Mouse (Mus musculus) NIH3T3 (cell line): ENCODE data around the gene Tfpi2.

ENCODE experiments used
- DNase-seq: peaks from one replicate; pipeline ENCODE4 v3.0.0-alpha.2; 2012; ENCODE audit warnings: low read depth

Tfpi2 gene

DNA sequence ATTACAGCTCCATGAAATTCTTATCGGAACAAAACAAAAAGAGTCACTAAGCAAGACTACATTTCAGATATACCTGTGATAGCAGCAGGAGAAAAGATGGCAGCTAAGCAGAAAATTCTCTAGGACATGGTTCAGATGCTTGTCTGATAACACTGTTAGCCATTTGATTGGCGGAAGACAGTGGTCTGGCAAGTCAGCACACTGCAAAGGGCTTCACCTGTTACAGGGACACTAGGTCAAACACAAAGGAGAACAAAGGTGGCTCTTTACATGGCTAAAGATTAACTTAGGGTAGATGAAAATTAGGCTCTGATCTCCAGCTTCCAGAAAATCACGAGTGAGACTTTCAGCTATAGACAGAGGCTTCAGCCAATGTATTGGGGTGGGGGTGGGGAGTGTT lies at the start of gene Tfpi2:
Gene Tfpi2 (minus strand): TSS at position 170 of the 400 bp plus-strand sequence.
- DNase-seq = no peak

- peak; percentile 71 for DNase-seq
Observed at GRCm38 (mm10) chr6:4030956-4031355, 42.2 kb upstream of the Tfpi2 start.

- DNase-seq = no peak
Observed at GRCm38 (mm10) chr6:4026367-4026766, 37.6 kb upstream of the Tfpi2 start.

DNA sequence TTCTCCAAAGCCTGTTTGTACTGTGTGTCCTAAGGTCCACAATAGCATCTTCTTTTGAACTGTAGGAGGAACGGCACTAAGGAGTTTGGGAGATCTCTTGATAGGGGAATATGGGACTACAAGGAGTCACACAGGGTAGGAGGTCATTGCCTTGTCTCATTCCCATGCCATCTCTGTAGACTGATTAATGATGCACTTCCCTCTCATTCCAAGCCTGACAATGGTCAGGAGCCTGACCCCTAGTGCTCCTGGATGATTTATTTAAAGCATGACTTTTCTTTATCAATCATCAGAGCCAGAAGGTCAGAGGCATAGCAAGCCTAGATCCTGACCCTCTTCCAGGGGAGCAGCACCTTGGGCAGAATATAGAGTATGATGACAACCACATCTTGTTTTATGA lies 33.9 kb upstream of the Tfpi2 start:
- DNase-seq = no peak

- no peak for DNase-seq
Observed at GRCm38 (mm10) chr6:4009548-4009947, 20.8 kb upstream of the Tfpi2 start.

DNA sequence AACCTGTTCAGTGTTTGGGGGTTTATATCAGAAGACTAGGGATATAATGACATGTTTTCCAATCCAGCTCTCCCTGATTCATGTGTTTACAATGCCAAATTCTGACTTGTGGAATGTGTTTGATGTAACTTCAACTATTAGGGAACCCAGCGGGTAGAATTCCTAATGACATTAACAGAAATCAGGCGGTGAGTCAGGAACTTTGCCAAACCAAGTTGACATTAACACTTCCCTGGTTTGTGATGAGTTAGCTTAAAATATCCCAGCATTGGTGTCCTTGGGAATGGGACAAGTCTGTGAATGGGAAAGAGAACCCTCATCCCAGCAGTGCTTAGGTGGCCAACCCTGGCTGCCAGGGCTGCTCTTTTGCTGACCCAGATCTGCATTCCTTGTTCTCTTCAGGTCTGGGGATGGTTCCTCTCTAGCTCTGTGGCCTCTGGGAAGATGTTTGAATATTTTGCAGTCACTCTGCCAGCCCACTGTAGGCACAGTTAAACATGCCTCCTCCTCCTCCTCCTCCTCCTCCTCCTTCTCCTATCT lies 19.9 kb upstream of the Tfpi2 start:
- DNase-seq = no peak

DNA sequence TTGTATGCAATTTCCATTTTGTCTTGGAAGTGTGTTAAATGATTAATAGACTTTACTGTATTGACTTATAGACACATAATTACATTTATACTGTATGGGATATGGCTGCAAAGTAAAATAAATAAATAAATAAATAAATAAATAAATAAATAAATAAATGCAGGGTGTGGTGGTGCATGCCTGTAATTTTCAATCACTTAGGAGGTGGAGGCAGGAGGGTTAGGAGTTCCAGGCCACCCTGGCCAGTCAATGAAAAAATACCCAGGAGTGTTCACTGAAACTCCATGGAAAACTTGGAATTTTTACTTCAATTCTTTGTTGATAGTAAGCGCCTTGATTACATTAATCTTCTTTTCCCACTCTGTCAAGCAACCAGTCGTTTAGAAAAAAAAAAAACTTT lies 16.1 kb upstream of the Tfpi2 start:
- no peak for DNase-seq

- DNase-seq = peak; percentile 82
Observed at GRCm38 (mm10) chr6:4003890-4004306, 15.2 kb upstream of the Tfpi2 start, which contains the start of gene Gng11. TSS of gene Gng11 (plus strand) at chr6:4003904.

GRCm38 (mm10) chr6:4003445-4003844 lies 14.7 kb upstream of the Tfpi2 start:
- no peak for DNase-seq

DNA sequence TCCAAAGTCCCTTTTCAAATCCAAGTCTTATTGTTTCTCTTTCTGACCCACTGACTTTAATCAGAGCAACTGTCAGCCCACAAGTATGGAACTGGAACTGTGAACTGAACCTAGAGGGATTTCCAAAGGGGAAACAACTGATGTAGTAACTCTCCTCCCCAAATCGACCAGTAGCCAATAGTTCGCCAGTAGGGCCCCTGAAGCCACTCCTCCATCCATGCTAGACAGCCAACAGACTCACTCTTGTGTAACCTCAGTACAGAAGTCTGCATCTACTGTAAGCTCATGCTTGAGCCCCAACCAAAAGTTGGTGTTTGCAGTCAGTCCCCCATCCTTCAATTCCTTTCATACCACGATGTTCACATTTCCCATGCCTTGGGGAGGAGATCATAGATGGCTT lies 12.0 kb upstream of the Tfpi2 start:
- DNase-seq = peak; percentile 29

DNA sequence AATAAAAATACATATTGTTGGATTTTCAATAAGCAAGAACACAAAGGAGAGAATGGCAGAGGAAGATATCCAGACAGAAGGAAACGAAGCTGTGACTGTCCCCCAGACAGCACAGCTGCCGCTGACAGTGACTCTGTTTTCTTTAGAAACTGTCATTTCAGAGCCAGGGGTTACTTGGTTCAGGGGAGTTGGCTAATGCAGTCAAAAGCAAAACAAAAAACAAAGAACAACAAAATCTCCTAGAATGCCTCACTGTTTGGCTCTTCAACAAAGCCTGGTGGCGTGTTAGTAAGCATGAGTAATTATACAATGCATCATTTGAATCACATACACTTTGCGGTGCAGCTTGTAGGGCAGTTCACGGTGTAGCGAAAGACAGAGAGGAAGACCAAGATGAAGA lies 10.6 kb upstream of the Tfpi2 start:
- no peak for DNase-seq

GRCm38 (mm10) chr6:3998089-3998488 lies 9.4 kb upstream of the Tfpi2 start:
- DNase-seq = no peak

DNA sequence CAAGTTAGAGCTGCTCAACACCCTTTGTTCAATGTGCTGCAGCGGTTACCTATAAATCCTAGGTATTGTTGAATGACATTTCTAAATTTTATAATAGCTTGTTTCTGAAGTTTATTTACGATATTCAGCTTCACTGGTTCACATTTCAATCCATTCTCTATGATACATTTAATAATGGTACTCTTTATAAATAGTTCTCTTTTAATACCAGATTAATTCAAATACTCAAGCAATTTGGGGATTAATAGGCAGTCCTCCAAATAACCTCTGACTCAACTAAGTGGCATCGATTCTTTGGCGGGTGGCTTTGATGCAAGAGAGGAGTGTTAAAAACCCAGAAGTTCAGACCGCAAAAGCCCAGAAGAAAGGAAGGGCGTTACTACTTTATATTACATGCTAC lies 4.8 kb upstream of the Tfpi2 start, which contains the start of gene Gngt1:
Gene Gngt1 (plus strand): TSS at position 301 of the 400 bp plus-strand sequence.
- DNase-seq = no peak

GRCm38 (mm10) chr6:3982661-3983284 lies 5.9 kb downstream of the Tfpi2 start:
- DNase-seq = no peak

DNA sequence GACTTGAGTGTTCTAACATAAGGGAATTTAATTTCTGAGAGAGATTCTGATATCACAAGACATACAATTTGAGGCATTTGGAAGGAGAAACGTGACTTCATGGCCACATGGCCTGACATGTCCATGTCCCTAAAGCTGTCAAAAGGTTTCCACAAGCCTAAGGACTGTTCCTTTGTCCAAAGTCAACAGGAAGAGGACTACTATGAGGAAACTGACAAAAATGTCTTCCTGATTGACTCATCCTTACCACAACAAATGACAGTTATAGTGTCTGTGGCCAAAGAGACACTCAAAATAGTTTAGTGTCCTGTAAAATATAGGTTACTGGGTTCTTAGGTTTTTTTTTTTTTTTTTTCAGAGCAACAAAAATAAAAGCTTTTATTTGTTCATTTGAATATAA lies 15.0 kb downstream of the Tfpi2 start:
- no peak for DNase-seq

- no peak for DNase-seq
Observed at GRCm38 (mm10) chr6:3967676-3968626, 20.8 kb downstream of the Tfpi2 start.

DNA sequence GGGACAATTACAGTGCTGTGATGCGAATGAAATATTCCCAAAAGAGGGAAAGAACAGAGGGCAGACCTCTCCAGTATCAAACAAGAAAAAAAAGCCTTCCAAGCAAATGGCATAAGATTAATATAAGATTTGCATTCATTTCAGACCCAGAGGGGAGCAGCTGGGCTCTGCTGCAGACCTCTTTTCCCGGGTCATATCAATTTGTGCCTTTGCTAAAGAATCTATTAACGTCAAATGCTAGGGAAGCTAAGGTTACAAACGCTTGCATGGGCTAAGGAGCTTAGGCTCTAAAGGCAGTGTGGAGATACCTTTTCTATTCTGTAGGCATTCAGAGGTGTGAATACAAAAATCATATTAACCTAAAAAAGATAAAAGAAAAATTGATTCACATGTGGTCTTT lies 33.8 kb downstream of the Tfpi2 start:
- DNase-seq = no peak

- no peak for DNase-seq
Observed at GRCm38 (mm10) chr6:3936140-3936714, 52.5 kb downstream of the Tfpi2 start.

DNA sequence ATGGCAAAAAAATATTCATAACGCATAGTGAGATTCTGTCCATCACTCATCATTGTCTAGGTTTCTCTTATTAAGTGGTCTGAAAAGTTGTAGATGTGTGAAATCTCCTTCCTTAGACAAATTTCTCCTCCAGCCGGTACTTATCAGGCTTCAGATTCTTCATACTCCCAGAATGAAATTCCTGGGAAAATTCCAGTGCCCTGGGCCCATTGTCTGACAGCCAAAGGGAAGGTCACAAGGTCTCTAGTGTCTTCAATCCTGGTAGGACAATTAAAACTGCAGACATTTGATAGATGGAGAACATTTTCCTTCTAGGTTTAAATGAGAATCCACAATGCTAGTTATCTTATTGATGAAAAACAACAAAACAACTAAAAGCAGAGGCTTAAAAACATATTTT lies 53.1 kb downstream of the Tfpi2 start:
- DNase-seq = no peak

DNA sequence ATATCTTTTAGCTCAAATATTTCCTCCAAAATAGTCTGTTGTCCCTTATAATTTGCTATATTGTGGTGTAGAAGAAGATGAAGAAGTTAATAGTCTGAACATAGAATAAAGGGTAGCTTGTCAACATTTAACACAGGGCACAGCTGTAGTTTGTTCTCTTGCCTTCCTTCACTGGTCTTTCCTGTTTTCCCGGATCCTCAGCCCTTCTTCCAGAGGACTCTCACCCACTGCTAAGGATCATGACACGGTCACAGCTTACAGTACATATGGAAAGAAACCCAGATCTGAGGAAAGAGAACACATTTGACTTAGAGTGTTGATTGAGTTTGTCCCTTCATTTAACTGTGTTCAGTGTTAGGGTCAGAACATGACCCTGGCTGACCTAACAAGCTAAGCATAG lies 53.7 kb downstream of the Tfpi2 start:
- no peak for DNase-seq

- DNase-seq = no peak
Observed at GRCm38 (mm10) chr6:3926140-3926539, 62.6 kb downstream of the Tfpi2 start.

- DNase-seq = no peak
Observed at GRCm38 (mm10) chr6:3922870-3923269, 65.8 kb downstream of the Tfpi2 start.

DNA sequence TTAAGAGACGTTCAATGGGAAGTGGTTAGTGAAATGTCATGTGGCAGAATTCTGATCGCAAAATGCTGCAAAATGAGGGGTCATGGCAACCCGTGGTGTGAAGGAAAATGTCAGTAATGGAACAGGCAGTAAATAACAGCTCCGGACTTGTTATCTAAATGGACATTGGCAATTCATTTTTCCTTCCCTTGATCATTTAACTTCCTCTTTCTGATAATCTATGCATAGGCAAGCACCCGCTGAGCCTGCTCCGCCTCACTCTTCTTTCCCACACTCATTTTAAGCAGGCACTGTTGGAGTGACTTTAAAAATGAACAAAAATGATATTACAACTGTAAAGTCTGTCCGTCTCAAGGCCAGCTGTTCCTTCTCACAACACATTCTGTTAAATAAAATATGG lies 72.7 kb downstream of the Tfpi2 start:
- DNase-seq = no peak
